Mouse (Mus musculus) heart, postnatal 4 days (tissue): ENCODE results near the gene Ryr1. TPM values are rescaled to one million over a fixed set of nuclear protein-coding genes. Genes with fewer than 3 reads are reported as not detected.

Experiments used
- DNase-seq: peaks from one replicate; pipeline ENCODE4 v3.0.0; 2021
- total RNA-seq, 2 experiments: library from RNA; stranded (reverse); gene quantifications; 2 replicates each; pipeline ENCODE4 v1.2.3; 2021

Ryr1 gene
- under 1 TPM; 0.10 to 0.88 TPM for total RNA-seq

GRCm38 (mm10) chr7:29124970-29125369 is at the start of gene Ryr1:
Gene Ryr1 (minus strand): TSS chr7:29125179.
- DNase-seq = peak; percentile 28

- no peak for DNase-seq
Observed at GRCm38 (mm10) chr7:29172390-29173016, 47.5 kb upstream of the Ryr1 start.

- DNase-seq = peak; percentile 23
Observed at GRCm38 (mm10) chr7:29171562-29172097, 46.7 kb upstream of the Ryr1 start.

- peak; percentile 35 for DNase-seq
Observed at GRCm38 (mm10) chr7:29170755-29171561, 46.0 kb upstream of the Ryr1 start.

- DNase-seq = peak; percentile 82
Observed at GRCm38 (mm10) chr7:29170066-29170754, 45.2 kb upstream of the Ryr1 start, which contains the start of the genes Ggn and Spred3. Gene Ggn (plus strand): TSS chr7:29170210. Gene Spred3 (minus strand): TSS chr7:29170411.

GRCm38 (mm10) chr7:29169231-29170065 is 44.5 kb upstream of the Ryr1 start:
- DNase-seq = peak; percentile 81

GRCm38 (mm10) chr7:29168791-29169230 is 43.8 kb upstream of the Ryr1 start:
- no peak for DNase-seq

- DNase-seq = no peak
Observed at GRCm38 (mm10) chr7:29168121-29168695, 43.2 kb upstream of the Ryr1 start.

GRCm38 (mm10) chr7:29167656-29168055 is 42.7 kb upstream of the Ryr1 start:
- no peak for DNase-seq

- peak; percentile 45 for DNase-seq
Observed at GRCm38 (mm10) chr7:29162750-29163525, 38.0 kb upstream of the Ryr1 start.

GRCm38 (mm10) chr7:29162294-29162693 is 37.3 kb upstream of the Ryr1 start:
- no peak for DNase-seq

GRCm38 (mm10) chr7:29158264-29158663 is 33.3 kb upstream of the Ryr1 start:
- DNase-seq = no peak

- peak; percentile 86 for DNase-seq
Observed at GRCm38 (mm10) chr7:29155838-29156782, 31.1 kb upstream of the Ryr1 start, which contains the start of gene Fam98c. Gene Fam98c (minus strand): TSS chr7:29156234.

- peak; percentile 89 for DNase-seq
Observed at GRCm38 (mm10) chr7:29155196-29155837, 30.3 kb upstream of the Ryr1 start.

GRCm38 (mm10) chr7:29154018-29154720 is 29.2 kb upstream of the Ryr1 start:
- no peak for DNase-seq

- no peak for DNase-seq
Observed at GRCm38 (mm10) chr7:29151486-29151885, 26.5 kb upstream of the Ryr1 start.

- DNase-seq = no peak
Observed at GRCm38 (mm10) chr7:29148771-29149170, 23.8 kb upstream of the Ryr1 start.
